ENCODE assay signal across 15 mouse cellular contexts in genomic region chr13:34227720-34228661, GRCm38 (mm10).
A peak's percentile ranks its signal among the peaks of the same experiment; 100 is the strongest.
DNase-seq lines count a peak whose midpoint lies in the region; ATAC-seq and TF ChIP-seq lines count a peak whose summit lies in the region.
"Had no signal": no experiment of that assay in that cellular context is flagged by ENCODE, and none has a peak within 500 bp of the region (broad histone marks: within the 10 kb centered on the region; RNA-seq: fewer than 3 reads in every experiment).

No protein-coding gene starts in this region.

- no peaks in the 10 kb centered on the region for H3K27me3 ChIP-seq in forebrain, embryonic 12.5 days
- H3K27me3 ChIP-seq in forebrain, embryonic 16.5 days (replicated peaks; ENCODE audit: control insufficient read depth, insufficient read depth, low read length): no peaks in the 10 kb centered on the region
- H3K27me3 ChIP-seq in kidney, embryonic 16.5 days (ENCODE audit: insufficient read depth, low read length): no peaks in the 10 kb centered on the region
- H3K27me3 ChIP-seq in kidney, embryonic 14.5 days (ENCODE audit: control insufficient read depth, insufficient read depth, low read length): no peaks in the 10 kb centered on the region
- H3K27me3 ChIP-seq in liver, postnatal 0 days (ENCODE audit: insufficient read depth, low read length): no peaks in the 10 kb centered on the region
- H3K27me3 ChIP-seq: CH12.LX; heart, embryonic 12.5 days had no signal

- H3K36me3 ChIP-seq in forebrain, embryonic 12.5 days (replicated peaks): no peaks in the 10 kb centered on the region
- no peaks in the 10 kb centered on the region for H3K36me3 ChIP-seq in forebrain, embryonic 16.5 days (ENCODE audit: control insufficient read depth, insufficient read depth)
- H3K36me3 ChIP-seq in kidney, embryonic 16.5 days (ENCODE audit: insufficient read depth, low read length): no peaks in the 10 kb centered on the region
- H3K36me3 ChIP-seq in kidney, embryonic 14.5 days (ENCODE audit: control insufficient read depth, insufficient read depth, low read length): no peaks in the 10 kb centered on the region
- no peaks in the 10 kb centered on the region for H3K36me3 ChIP-seq in liver, postnatal 0 days (replicated peaks; ENCODE audit: insufficient read depth, low read length)
- H3K36me3 ChIP-seq: heart, embryonic 12.5 days had no signal

- no peak for TF ChIP-seq EP300 in liver, postnatal 0 days (IDR thresholded peaks at IDR 0.05; ENCODE audit: low read depth)

- H3K9ac ChIP-seq in forebrain, embryonic 12.5 days: no peak overlapping the region
- H3K9ac ChIP-seq in forebrain, embryonic 16.5 days (replicated peaks; ENCODE audit: low read depth, low read length): no peak overlapping the region
- no peak overlapping the region for H3K9ac ChIP-seq in kidney, embryonic 16.5 days (replicated peaks; ENCODE audit: low read length)
- no peak overlapping the region for H3K9ac ChIP-seq in kidney, embryonic 14.5 days (ENCODE audit: low read depth, low read length)
- H3K9ac ChIP-seq in liver, postnatal 0 days (replicated peaks): no peak overlapping the region; the same call in 1 of the 2 replicates
- H3K9ac ChIP-seq: heart, embryonic 12.5 days had no signal

- H3K27ac ChIP-seq in forebrain, embryonic 12.5 days: 0 out of 2 replicates have a peak overlapping the region, but pooled peaks have one; percentile 2
- no peak overlapping the region for H3K27ac ChIP-seq in forebrain, embryonic 16.5 days (ENCODE audit: low read length)
- H3K27ac ChIP-seq in kidney, embryonic 16.5 days (ENCODE audit: low read length): no peak overlapping the region
- H3K27ac ChIP-seq in kidney, embryonic 14.5 days (ENCODE audit: low read depth, low read length): no peak overlapping the region
- H3K27ac ChIP-seq in liver, postnatal 0 days (ENCODE audit: low read depth): peak overlapping the region; percentile 88

- 31% methylated on average over 12 of the region's 12 CpGs for WGBS in forebrain, embryonic 12.5 days
- WGBS in forebrain, embryonic 16.5 days: 34% methylated on average over 12 of the region's 12 CpGs
- 43% methylated on average over 12 of the region's 12 CpGs for WGBS in kidney, embryonic 16.5 days
- 44% methylated on average over 12 of the region's 12 CpGs for WGBS in kidney, embryonic 14.5 days
- 50% methylated on average over 12 of the region's 12 CpGs for WGBS in liver, postnatal 0 days (ENCODE audit: insufficient replicate concordance)

- no peak overlapping the region for H3K4me3 ChIP-seq in forebrain, embryonic 12.5 days (replicated peaks)
- no peak overlapping the region for H3K4me3 ChIP-seq in forebrain, embryonic 16.5 days (replicated peaks; ENCODE audit: low read length)
- H3K4me3 ChIP-seq in kidney, embryonic 16.5 days (ENCODE audit: low read length): no peak overlapping the region
- H3K4me3 ChIP-seq in kidney, embryonic 14.5 days (ENCODE audit: low read length): no peak overlapping the region
- H3K4me3 ChIP-seq in liver, postnatal 0 days (ENCODE audit: low read depth, low read length): no peak overlapping the region
- H3K4me3 ChIP-seq: heart, embryonic 12.5 days had no signal

- ATAC-seq in forebrain, embryonic 12.5 days (ENCODE audit: low FRiP score): no peak
- ATAC-seq in forebrain, embryonic 16.5 days: no peak
- ATAC-seq in kidney, embryonic 16.5 days (ENCODE audit: low FRiP score, low TSS enrichment): peak; percentile 36; the same call in 1 of the 2 replicates
- ATAC-seq in kidney, embryonic 14.5 days (ENCODE audit: low FRiP score, low TSS enrichment): no peak
- ATAC-seq in liver, postnatal 0 days: peak; percentile 76
- no peak for ATAC-seq in monocyte, adult 5-6 weeks (replicated peaks; ENCODE audit: insufficient number of reproducible peaks, low FRiP score, low TSS enrichment, poor library complexity, severe bottlenecking)

- no peaks in the 10 kb centered on the region for H3K9me3 ChIP-seq in forebrain, embryonic 12.5 days
- H3K9me3 ChIP-seq in forebrain, embryonic 16.5 days (ENCODE audit: control insufficient read depth, low read length): no peaks in the 10 kb centered on the region
- no peaks in the 10 kb centered on the region for H3K9me3 ChIP-seq in kidney, embryonic 16.5 days (ENCODE audit: low read length)
- no peaks in the 10 kb centered on the region for H3K9me3 ChIP-seq in kidney, embryonic 14.5 days (ENCODE audit: control insufficient read depth, low read length)
- H3K9me3 ChIP-seq in liver, postnatal 0 days (ENCODE audit: low read length): no peaks in the 10 kb centered on the region
- H3K9me3 ChIP-seq: heart, embryonic 12.5 days had no signal

- H3K4me2 ChIP-seq in forebrain, embryonic 12.5 days: no peak overlapping the region
- no peak overlapping the region for H3K4me2 ChIP-seq in forebrain, embryonic 16.5 days (ENCODE audit: low read length)
- H3K4me2 ChIP-seq in kidney, embryonic 16.5 days (replicated peaks; ENCODE audit: low read depth, low read length): no peak overlapping the region
- H3K4me2 ChIP-seq in kidney, embryonic 14.5 days (replicated peaks; ENCODE audit: low read depth, low read length): no peak overlapping the region
- peak overlapping the region; percentile 5; the same call in 1 of the 2 replicates for H3K4me2 ChIP-seq in liver, postnatal 0 days (ENCODE audit: low read depth, low read length)
- H3K4me2 ChIP-seq: heart, embryonic 12.5 days had no signal

- peaks cover 62% of the 10 kb centered on the region for H3K4me1 ChIP-seq in forebrain, embryonic 12.5 days
- H3K4me1 ChIP-seq in forebrain, embryonic 16.5 days (replicated peaks; ENCODE audit: control insufficient read depth, insufficient read depth, low read length): peaks cover 26% of the 10 kb centered on the region
- peaks cover 18% of the 10 kb centered on the region for H3K4me1 ChIP-seq in kidney, embryonic 16.5 days (ENCODE audit: insufficient read depth, low read length)
- peaks cover 15% of the 10 kb centered on the region; the same call in 1 of the 2 replicates for H3K4me1 ChIP-seq in kidney, embryonic 14.5 days (ENCODE audit: control insufficient read depth, insufficient read depth, low read length)
- peaks cover 15% of the 10 kb centered on the region; the same call in 1 of the 2 replicates for H3K4me1 ChIP-seq in liver, postnatal 0 days (ENCODE audit: insufficient read depth)

- peak; percentile 35 for DNase-seq in adipocyte (ENCODE audit: low spot score)
- no peak for DNase-seq in liver, postnatal 0 days
- no peak for DNase-seq in right cerebral cortex, adult 2 months (ENCODE audit: low spot score in 2 of 2)
- DNase-seq: cerebellum, postnatal 14 days; heart, postnatal 4 days; layer of hippocampus, adult 9-11 months; lung, postnatal 14 days; thymus, adult 18-20 months had no signal

- no peak for TF ChIP-seq CTCF in liver, postnatal 0 days (IDR thresholded peaks at IDR 0.05; ENCODE audit: low read depth)

Comparison
In these comparisons a context has a peak if more than half of its experiments do, and no peak if none do; other contexts are left out.
1. ATAC-seq: peak in kidney, embryonic 16.5 days (single experiment) and liver, postnatal 0 days (single experiment); none in forebrain, embryonic 12.5 days (single experiment), forebrain, embryonic 16.5 days (single experiment), kidney, embryonic 14.5 days (single experiment) and monocyte, adult 5-6 weeks (single experiment).
2. H3K27ac ChIP-seq: peak in forebrain, embryonic 12.5 days (single experiment) and liver, postnatal 0 days (single experiment); none in forebrain, embryonic 16.5 days (single experiment), kidney, embryonic 16.5 days (single experiment) and kidney, embryonic 14.5 days (single experiment).